8 mouse cellular contexts compared by ENCODE assay signal in genomic region chr7:92560986-92561876, GRCm38 (mm10). TPM values are rescaled to one million over a fixed set of nuclear protein-coding genes. Genes with fewer than 3 reads are reported as not detected.
DNase-seq lines count a peak whose midpoint lies in the region; ATAC-seq and TF ChIP-seq lines count a peak whose summit lies in the region.

TSS of gene Ccdc90b (plus strand) at chr7:92561149.

- peak within 1 kb of the TSS; percentile 95 for H3K27ac ChIP-seq in hindbrain, postnatal 0 days

- peak; percentile 89 for TF ChIP-seq CTCF in hindbrain, postnatal 0 days (IDR thresholded peaks at IDR 0.05; ENCODE audit: low read depth)

- no peaks in the 10 kb centered on the region for H3K27me3 ChIP-seq in hindbrain, postnatal 0 days (ENCODE audit: insufficient read depth, low read length)

- no peaks in the 10 kb centered on the region for H3K9me3 ChIP-seq in hindbrain, postnatal 0 days (ENCODE audit: low read length)

- peak within 1 kb of the TSS; percentile 93 for H3K4me3 ChIP-seq in hindbrain, postnatal 0 days (ENCODE audit: low read length)

- under 1% methylated on average over 59 of the region's 60 CpGs for WGBS in hindbrain, postnatal 0 days

- peak within 1 kb of the TSS; percentile 72 for H3K4me2 ChIP-seq in hindbrain, postnatal 0 days (ENCODE audit: low read depth, low read length)

- peak within 1 kb of the TSS; percentile 72 for H3K9ac ChIP-seq in hindbrain, postnatal 0 days (replicated peaks; ENCODE audit: low read length)

- peak; percentile 99 for ATAC-seq in hindbrain, postnatal 0 days

- peak; percentile 91 to 98 for DNase-seq in adrenal gland, adult (ENCODE audit: inconsistent age in 2 of 2, low spot score in 1 of 2)
- DNase-seq in embryo, embryonic 10 days (ENCODE audit: low spot score), result peak; percentile 96
- DNase-seq in gastrocnemius, adult 8-10 months (ENCODE audit: low spot score in 2 of 2), result peak; percentile 70 to 78
- peak; percentile 97 for DNase-seq in hindbrain, postnatal 0 days (ENCODE audit: low spot score)
- peak; percentile 83 to 92 for DNase-seq in left cerebral cortex, adult 18-20 months (ENCODE audit: low spot score in 2 of 2)
- peak; percentile 89 to 93 for DNase-seq in lung, postnatal 4 days
- peak; percentile 98 for DNase-seq in retina, postnatal 1 day
- DNase-seq in thymus, postnatal 4 days, result peak; percentile 81

- H3K4me1 ChIP-seq in hindbrain, postnatal 0 days (ENCODE audit: insufficient read depth, low read length), result peaks cover 6% of the 10 kb centered on the region

- H3K36me3 ChIP-seq in hindbrain, postnatal 0 days (ENCODE audit: insufficient read depth, low read length), result peaks cover 4% of the 10 kb centered on the region; the same call in 1 of the 2 replicates

RNA-seq across cellular contexts. Expression of gene Ccdc90b, which starts in this region (rescaled TPM):
- total RNA-seq in gastrocnemius, adult 8-10 months (2022), result 10 to 100 TPM; 19.6 to 24.4 (median 22.1) TPM
- total RNA-seq in hindbrain, postnatal 0 days (2014; rRNA removed), result 17.5 and 33.2 TPM in 2 replicates
- 53.5 and 62.3 TPM in 2 replicates for polyA plus RNA-seq in hindbrain, postnatal 0 days (2015; fragmentation: Nextera tagmentation; extraction: Ambion mirVana)
- 10 to 100 TPM; 14.4 to 15.9 TPM for total RNA-seq in left cerebral cortex, adult 18-20 months (2021)

Comparison
In these comparisons a context has a peak if more than half of its experiments do, and no peak if none do; other contexts are left out.
1. Peak in every context shown above with its lines: DNase-seq, ATAC-seq, H3K4me3 ChIP-seq and H3K27ac ChIP-seq.